Mouse (Mus musculus) spleen, adult 2 months (tissue): ENCODE measurements around the gene Lmcd1. TPM values are rescaled to one million over a fixed set of nuclear protein-coding genes. Genes with fewer than 3 reads are reported as not detected.

ENCODE experiments used
- DNase-seq, 2 experiments: peaks; one replicate each; pipeline versions ENCODE4 v3.0.0 to v3.0.0-alpha.2; 2012 to 2021; ENCODE audit warnings: low spot score in 2 of 2, low read depth in 1 of 2
- H3K27ac ChIP-seq: fragments of 200-500 bp; 2 replicates; pipeline ENCODE4 v1.5.1; 2012; ENCODE audit warnings: low read length, inconsistent platforms; ENCODE audit not compliant: insufficient read depth
- H3K27me3 ChIP-seq: fragments of 200-500 bp; 2 replicates; pipeline ENCODE4 v1.6.1; 2012; ENCODE audit warnings: mild to moderate bottlenecking, moderate library complexity, low read length, inconsistent platforms; ENCODE audit not compliant: control insufficient read depth, insufficient read depth
- H3K36me3 ChIP-seq: fragments of 200-500 bp; 2 replicates; pipeline ENCODE4 v1.6.1; 2012; ENCODE audit warnings: mild to moderate bottlenecking, low read length, inconsistent platforms; ENCODE audit not compliant: control insufficient read depth, insufficient read depth
- H3K4me1 ChIP-seq: fragments of 200-500 bp; 2 replicates; pipeline ENCODE4 v1.6.1; 2011; ENCODE audit warnings: inconsistent platforms; ENCODE audit not compliant: control insufficient read depth, insufficient read depth, insufficient read length
- H3K4me3 ChIP-seq: fragments of 200-500 bp; 2 replicates; pipeline ENCODE4 v1.5.1; 2011; ENCODE audit warnings: mild to moderate bottlenecking, inconsistent platforms; ENCODE audit not compliant: insufficient read depth, insufficient read length; ENCODE audit errors: extremely low read depth
- CTCF ChIP-seq: fragments of 200-500 bp; IDR thresholded peaks from 2 replicates; pipeline ENCODE4 v1.5.1; 2011; ENCODE audit warnings: mild to moderate bottlenecking, inconsistent platforms; ENCODE audit not compliant: insufficient read depth, insufficient read length, insufficient replicate concordance; ENCODE audit errors: extremely low read depth
- POLR2A ChIP-seq: fragments of 200-500 bp; IDR thresholded peaks from 2 replicates; pipeline ENCODE4 v1.6.1; 2011; ENCODE audit warnings: low read depth, low read length, inconsistent platforms
- WGBS: fragments of 180-500 bp; shearing (Covaris S2); methylation state at CpG from one replicate; pipeline ENCODE4 v1.1.7; 2018; 5-methylcytosine and 5-hydroxymethylcytosine counted together
- polyA plus RNA-seq: library from polyadenylated mRNA; depleted of rRNA; stranded (reverse); fragments of >200 nt; gene quantifications from 2 replicates; pipeline ENCODE4 v1.2.3, GENCODE M21; 2012

Lmcd1 gene
- polyA plus RNA-seq, 1 experiment: 7.0 TPM

GRCm38 (mm10) chr6:112339016-112339415 lies 65.5 kb downstream of the Lmcd1 start:
- WGBS: 88% methylated on average over 4 of the region's 4 CpGs
- TF ChIP-seq CTCF: no peak
- TF ChIP-seq POLR2A: no peak
- Histone ChIP-seq H3K27me3 (no peaks in the 10 kb centered on the region), H3K4me1 (peaks cover 2% of the 10 kb centered on the region; the same call in 1 of the 2 replicates), H3K27ac (no peak overlapping the region), H3K4me3 (no peak overlapping the region), H3K36me3 (no peaks in the 10 kb centered on the region)
- no peak for DNase-seq

- no peaks in the 10 kb centered on the region for H3K36me3 ChIP-seq
- DNase-seq: no peak
- 93% methylated on average over 4 of the region's 4 CpGs for WGBS
- H3K4me1 ChIP-seq: no peaks in the 10 kb centered on the region
- no peaks in the 10 kb centered on the region for H3K27me3 ChIP-seq
- H3K27ac ChIP-seq: no peak overlapping the region
- TF ChIP-seq CTCF (no peak), POLR2A (no peak)
- no peak overlapping the region for H3K4me3 ChIP-seq
Observed at GRCm38 (mm10) chr6:112350452-112350851, 76.9 kb downstream of the Lmcd1 start.

GRCm38 (mm10) chr6:112359341-112359740 lies 85.8 kb downstream of the Lmcd1 start:
- no peak for DNase-seq
- H3K27ac ChIP-seq: no peak overlapping the region
- WGBS: 80% methylated on average over 1 of the region's 1 CpGs
- no peaks in the 10 kb centered on the region for H3K27me3 ChIP-seq
- no peak overlapping the region for H3K4me3 ChIP-seq
- H3K4me1 ChIP-seq: no peaks in the 10 kb centered on the region
- TF ChIP-seq POLR2A (no peak), CTCF (no peak)
- no peaks in the 10 kb centered on the region for H3K36me3 ChIP-seq

- Histone ChIP-seq H3K4me1 (no peaks in the 10 kb centered on the region), H3K27me3 (no peaks in the 10 kb centered on the region), H3K4me3 (no peak overlapping the region), H3K27ac (no peak overlapping the region), H3K36me3 (no peaks in the 10 kb centered on the region)
- no peak for DNase-seq
- TF ChIP-seq POLR2A: no peak
- no peak for TF ChIP-seq CTCF
- 91% methylated on average over 8 of the region's 8 CpGs for WGBS
Observed at GRCm38 (mm10) chr6:112360676-112361075, 87.1 kb downstream of the Lmcd1 start.

GRCm38 (mm10) chr6:112362349-112362958 lies 88.9 kb downstream of the Lmcd1 start:
- Histone ChIP-seq H3K4me3 (no peak overlapping the region), H3K27ac (no peak overlapping the region), H3K4me1 (no peaks in the 10 kb centered on the region), H3K36me3 (no peaks in the 10 kb centered on the region), H3K27me3 (no peaks in the 10 kb centered on the region)
- 33% methylated on average over 6 of the region's 6 CpGs for WGBS
- DNase-seq: peak in 1 of 2 experiments; percentile 28
- TF ChIP-seq POLR2A (no peak), CTCF (peak; percentile 25; the same call in 1 of the 2 replicates)

- 31% methylated on average over 2 of the region's 2 CpGs for WGBS
- Histone ChIP-seq H3K4me3 (no peak overlapping the region), H3K27ac (no peak overlapping the region), H3K27me3 (no peaks in the 10 kb centered on the region), H3K4me1 (no peaks in the 10 kb centered on the region), H3K36me3 (no peaks in the 10 kb centered on the region)
- TF ChIP-seq POLR2A: no peak
- TF ChIP-seq CTCF: no peak
- no peak for DNase-seq
Observed at GRCm38 (mm10) chr6:112364581-112364980, 91.0 kb downstream of the Lmcd1 start.

DNA sequence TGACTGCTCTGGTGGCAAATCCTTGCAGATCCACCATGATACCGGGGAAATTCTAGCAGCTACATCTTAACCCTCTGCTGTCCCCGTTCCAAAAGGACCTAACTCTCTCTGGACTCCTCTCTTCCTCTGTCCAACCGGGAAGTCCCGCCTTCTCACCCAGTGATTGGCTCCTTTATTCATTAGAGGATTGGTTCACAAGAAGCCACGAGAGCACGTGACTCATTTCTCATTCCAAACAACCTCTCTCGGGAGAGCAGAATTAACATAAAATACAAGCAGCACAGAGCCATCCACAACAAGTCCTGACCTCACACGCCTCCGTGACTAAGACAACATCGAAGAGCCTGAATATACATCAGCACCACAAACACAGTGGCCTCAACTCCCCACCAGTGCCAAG lies 91.7 kb downstream of the Lmcd1 start:
- H3K4me1 ChIP-seq: no peaks in the 10 kb centered on the region
- no peaks in the 10 kb centered on the region for H3K36me3 ChIP-seq
- DNase-seq: no peak
- H3K27ac ChIP-seq: no peak overlapping the region
- TF ChIP-seq POLR2A (no peak), CTCF (no peak)
- no peak overlapping the region for H3K4me3 ChIP-seq
- H3K27me3 ChIP-seq: no peaks in the 10 kb centered on the region
- 84% methylated on average over 10 of the region's 10 CpGs for WGBS
